Mouse (Mus musculus): ENCODE measurements around the gene Acp5. TPM values are rescaled to one million over a fixed set of nuclear protein-coding genes. Genes with fewer than 3 reads are reported as not detected.

Gene Acp5
- total and polyA plus RNA-seq, 3 experiments: 0.34 TPM; not detected in 2

DNA sequence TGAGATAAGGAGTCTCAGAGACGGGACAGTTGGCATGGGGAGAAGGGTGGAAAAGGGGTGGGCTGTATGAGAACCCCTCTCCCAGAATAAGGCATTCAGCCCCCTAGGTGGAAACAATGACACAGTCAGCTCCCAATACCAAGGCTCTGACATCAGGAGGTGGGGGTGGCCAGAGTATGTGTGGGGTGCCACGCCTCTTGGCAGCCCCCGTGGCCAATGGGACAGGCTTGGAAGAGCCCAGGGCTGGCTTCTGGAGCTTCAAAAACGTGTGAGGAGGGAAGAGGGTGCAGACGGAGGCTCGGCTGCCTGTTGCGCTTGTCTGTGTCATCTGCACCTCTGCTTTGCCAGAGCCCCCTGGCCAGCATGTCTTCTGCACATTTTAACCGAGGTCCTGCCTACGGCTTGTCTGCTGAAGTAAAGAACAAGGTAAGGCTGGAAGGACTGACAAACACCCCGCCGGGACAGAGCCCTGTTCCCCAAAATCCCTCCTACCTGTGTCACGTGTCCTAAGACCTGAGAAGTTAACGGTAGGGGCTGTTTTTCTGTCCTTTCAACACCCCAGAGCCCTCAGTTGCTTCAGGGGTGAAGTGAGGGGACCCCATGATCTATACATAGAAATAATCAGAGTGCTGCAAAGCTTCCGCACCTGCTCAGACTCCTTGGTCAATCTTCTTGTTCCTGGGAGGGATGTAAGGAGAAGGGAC, 36.4 kb downstream of the Acp5 start, which contains the start of gene Cnn1:
TSS of gene Cnn1 (plus strand) at position 224 of the 704 bp plus-strand sequence.
- H3K9ac ChIP-seq (ENCODE audit: insufficient read depth, low read depth): no peak within 1 kb of the TSS
- no peaks in the 10 kb centered on the region for H3K9me3 ChIP-seq (replicated peaks; ENCODE audit: low read length)
- peaks cover 4 to 7% of the 10 kb centered on the region in 2 experiments; a peak in 2 of 4 replicates for H3K4me1 ChIP-seq (ENCODE audit: control insufficient read depth in 1 of 2, insufficient read depth in 2 of 2)
- dilution Hi-C loops (cut with MboI; ENCODE audit: extremely low pct_ligation_motif_present, extremely low pct_unique_long_range_greater_than_20kb, low sequenced_read_pairs) (no loop called here), in situ Hi-C loops (cut with MboI; ENCODE audit: low pct_ligation_motif_present, low pct_unique_long_range_greater_than_20kb, low sequenced_read_pairs) (no loop called here)
- DNase-seq (ENCODE audit: extremely low read depth): no peak
- no peak within 1 kb of the TSS for H3K4me2 ChIP-seq (ENCODE audit: insufficient read depth, low read depth, poor library complexity, severe bottlenecking)
- H3K79me2 ChIP-seq (replicated peaks; ENCODE audit: control insufficient read depth, extremely low read depth, insufficient read depth, poor library complexity, severe bottlenecking): no peaks in the 10 kb centered on the region
- TF ChIP-seq SIN3A (IDR thresholded peaks at IDR 0.05; ENCODE audit: low read length): no peak
- no peak for TF ChIP-seq RCOR1 (conservative IDR thresholded peaks at IDR 0.05; ENCODE audit: low read depth, low read length)
- peaks cover 39% of the 10 kb centered on the region for H3K27me3 ChIP-seq (replicated peaks)
- no peaks in the 10 kb centered on the region for H3K36me3 ChIP-seq (replicated peaks in 1 of 2; ENCODE audit: control insufficient read depth in 1 of 2, insufficient read depth in 1 of 2, low read length in 1 of 2)
- no peak within 1 kb of the TSS for H3K27ac ChIP-seq (ENCODE audit: insufficient read depth, low read depth)
- H3K4me3 ChIP-seq (replicated peaks in 1 of 3; ENCODE audit: low read depth in 2 of 3, low read length in 2 of 3, poor library complexity in 1 of 3): no peak within 1 kb of the TSS

DNA sequence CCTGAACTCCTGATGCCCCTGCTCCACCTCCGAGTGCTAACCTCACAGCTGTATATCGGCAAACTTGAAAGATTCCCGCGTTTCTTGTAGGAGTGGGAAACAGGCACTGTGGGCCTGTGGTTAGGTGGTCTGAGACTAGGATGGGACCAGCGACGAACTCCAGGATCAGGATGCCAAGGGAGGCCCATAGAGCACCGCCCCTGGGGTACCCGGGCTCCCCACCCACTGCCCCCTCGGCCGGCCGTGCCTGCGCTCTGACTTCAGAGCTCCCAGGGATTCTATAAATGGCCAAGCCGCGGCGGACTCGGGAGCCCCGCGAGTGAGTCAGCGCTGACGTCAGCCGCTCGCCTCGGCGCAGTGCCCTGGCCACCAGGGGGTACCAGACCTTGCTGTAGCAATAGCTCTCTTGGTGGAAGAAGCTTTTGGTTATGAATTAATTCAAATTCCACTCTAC, 39.6 kb downstream of the Acp5 start:
- no peaks in the 10 kb centered on the region for H3K9me3 ChIP-seq (replicated peaks; ENCODE audit: low read length)
- no peaks in the 10 kb centered on the region for H3K79me2 ChIP-seq (replicated peaks; ENCODE audit: control insufficient read depth, extremely low read depth, insufficient read depth, poor library complexity, severe bottlenecking)
- in situ Hi-C loops (cut with MboI; ENCODE audit: low pct_ligation_motif_present, low pct_unique_long_range_greater_than_20kb, low sequenced_read_pairs) (no loop called here), dilution Hi-C loops (cut with MboI; ENCODE audit: extremely low pct_ligation_motif_present, extremely low pct_unique_long_range_greater_than_20kb, low sequenced_read_pairs) (no loop called here)
- peak overlapping the region; percentile 96 for H3K4me2 ChIP-seq (ENCODE audit: insufficient read depth, low read depth, poor library complexity, severe bottlenecking)
- peak overlapping the region; percentile 73 for H3K9ac ChIP-seq (ENCODE audit: insufficient read depth, low read depth)
- H3K27me3 ChIP-seq (replicated peaks): peaks cover 38% of the 10 kb centered on the region
- no peak overlapping the region for H3K27ac ChIP-seq (ENCODE audit: insufficient read depth, low read depth)
- peak; percentile 72 for DNase-seq (ENCODE audit: extremely low read depth)
- peak overlapping the region; percentile 13 to 59 (median 41) for H3K4me3 ChIP-seq (replicated peaks in 1 of 3; ENCODE audit: low read depth in 2 of 3, low read length in 2 of 3, poor library complexity in 1 of 3)
- no peaks in the 10 kb centered on the region for H3K36me3 ChIP-seq (replicated peaks in 1 of 2; ENCODE audit: control insufficient read depth in 1 of 2, insufficient read depth in 1 of 2, low read length in 1 of 2)
- H3K4me1 ChIP-seq (ENCODE audit: control insufficient read depth in 1 of 2, insufficient read depth in 2 of 2): peaks cover 4 to 7% of the 10 kb centered on the region in 2 experiments; a peak in 2 of 4 replicates
- TF ChIP-seq MXI1 (IDR thresholded peaks at IDR 0.05; ENCODE audit: low read depth, low read length) (no peak), UBTF (IDR thresholded peaks at IDR 0.05; ENCODE audit: low read depth, low read length) (no peak), EP300 (IDR thresholded peaks at IDR 0.05; ENCODE audit: low read length) (no peak), RAD21 (IDR thresholded peaks at IDR 0.05; ENCODE audit: low read depth, low read length) (peak; percentile 44), POLR2AphosphoS2 (IDR thresholded peaks at IDR 0.05; ENCODE audit: low read depth, low read length) (no peak), NELFE (IDR thresholded peaks at IDR 0.05; ENCODE audit: low read depth, low read length) (no peak), CHD1 (IDR thresholded peaks at IDR 0.05; ENCODE audit: low read depth, low read length) (no peak), HCFC1 (IDR thresholded peaks at IDR 0.05; ENCODE audit: low read depth, low read length) (no peak), MYC (IDR thresholded peaks at IDR 0.05; ENCODE audit: low read depth, low read length) (no peak), CHD2 (IDR thresholded peaks at IDR 0.05; ENCODE audit: low read length) (no peak), ZMIZ1 (IDR thresholded peaks at IDR 0.05; ENCODE audit: low read depth, low read length) (no peak), BHLHE40 (IDR thresholded peaks at IDR 0.05; ENCODE audit: low read depth, low read length) (no peak), JUND (conservative IDR thresholded peaks at IDR 0.05; ENCODE audit: low read depth, low read length) (peak; percentile 58), ZNF384 (IDR thresholded peaks at IDR 0.05; ENCODE audit: low read depth, low read length) (no peak), ZKSCAN1 (IDR thresholded peaks at IDR 0.05; ENCODE audit: borderline replicate concordance, low read depth, low read length) (no peak), ETS1 (conservative IDR thresholded peaks at IDR 0.05; ENCODE audit: low read depth, low read length) (peak; percentile 22), NRF1 (IDR thresholded peaks at IDR 0.05; ENCODE audit: low read depth, low read length) (no peak), TCF12 (IDR thresholded peaks at IDR 0.05; ENCODE audit: low read depth, low read length) (no peak), PAX5 (IDR thresholded peaks at IDR 0.05; ENCODE audit: low read length) (no peak), SMC3 (IDR thresholded peaks at IDR 0.05; ENCODE audit: low read depth, low read length) (peak; percentile 74), TBP (conservative IDR thresholded peaks at IDR 0.05; ENCODE audit: low read depth, low read length) (no peak), MAZ (IDR thresholded peaks at IDR 0.05; ENCODE audit: low read depth, low read length) (no peak), KAT2A (IDR thresholded peaks at IDR 0.05; ENCODE audit: insufficient replicate concordance, low read length) (no peak), CTCF (conservative IDR thresholded peaks at IDR 0.05 in 1 of 2, IDR thresholded peaks at IDR 0.05 in 1 of 2; ENCODE audit: low read depth in 2 of 2, low read length in 2 of 2) (peak; percentile 43 to 84; a peak in 3 of 4 replicates), IRF4 (IDR thresholded peaks at IDR 0.05; ENCODE audit: low read depth, low read length) (0 out of 2 replicates have a peak, but pooled peaks have one; percentile 4), USF1 (IDR thresholded peaks at IDR 0.05; ENCODE audit: low read depth, low read length) (no peak), MAX (IDR thresholded peaks at IDR 0.05; ENCODE audit: low read length) (no peak), GABPA (IDR thresholded peaks at IDR 0.05; ENCODE audit: insufficient replicate concordance, low read depth, low read length) (no peak), JUN (IDR thresholded peaks at IDR 0.05; ENCODE audit: insufficient read depth, low read depth, low read length) (peak; percentile 60), MAFK (IDR thresholded peaks at IDR 0.05; ENCODE audit: insufficient replicate concordance, low read length) (no peak)

Measured in CH12.LX (cell line).